Comparison of ENCODE assay signal across 17 mouse cellular contexts in the genomic region with DNA sequence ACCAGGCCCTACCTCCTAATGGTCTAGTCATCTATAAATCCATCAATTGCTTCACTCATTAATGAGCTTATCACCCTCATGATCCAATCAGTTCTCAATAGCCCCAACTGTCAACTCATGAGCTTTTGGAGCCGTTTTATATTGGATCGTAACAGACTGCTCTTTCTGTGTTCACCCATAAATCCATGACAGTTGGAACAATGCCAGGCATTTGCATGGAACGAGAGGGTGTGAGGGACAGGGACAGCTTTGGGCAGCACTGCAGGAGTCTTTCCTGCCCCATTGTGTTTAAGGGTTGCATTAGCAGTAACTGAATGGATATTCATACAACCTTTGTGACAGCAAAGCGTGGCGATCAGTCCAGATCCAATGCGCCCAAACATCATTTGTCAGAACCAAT. TPM values are rescaled to one million over a fixed set of nuclear protein-coding genes. Genes with fewer than 3 reads are reported as not detected.
DNase-seq lines count a peak whose midpoint lies in the region; ATAC-seq lines count a peak whose summit lies in the region.
"Had no signal": no experiment of that assay in that cellular context is flagged by ENCODE, and none has a peak within 500 bp of the region (broad histone marks: within the 10 kb centered on the region; RNA-seq: fewer than 3 reads in every experiment).

No protein-coding gene starts in this region.

- H3K27me3 ChIP-seq in hindbrain, embryonic 11.5 days (ENCODE audit: control insufficient read depth, insufficient read depth, low read length): no peaks in the 10 kb centered on the region
- no peaks in the 10 kb centered on the region for H3K27me3 ChIP-seq in hindbrain, embryonic 10.5 days (ENCODE audit: insufficient read depth, poor library complexity, severe bottlenecking)
- H3K27me3 ChIP-seq in heart, embryonic 10.5 days (ENCODE audit: insufficient read depth, poor library complexity, severe bottlenecking): no peaks in the 10 kb centered on the region
- H3K27me3 ChIP-seq: limb, embryonic 15.5 days had no signal

- H3K36me3 ChIP-seq in hindbrain, embryonic 11.5 days (ENCODE audit: control insufficient read depth, insufficient read depth, low read length): no peaks in the 10 kb centered on the region
- H3K36me3 ChIP-seq in hindbrain, embryonic 10.5 days: peaks cover 7% of the 10 kb centered on the region; the same call in 1 of the 2 replicates
- H3K36me3 ChIP-seq in heart, embryonic 10.5 days: peaks cover 4% of the 10 kb centered on the region; the same call in 1 of the 2 replicates
- H3K36me3 ChIP-seq: limb, embryonic 15.5 days had no signal

- DNase-seq in cerebellum, adult 9-10 months: peak; percentile 37
- no peak for DNase-seq in cerebellum, adult 8-10 months
- DNase-seq in hindbrain, embryonic 11.5 days (ENCODE audit: low spot score): no peak
- DNase-seq in hindbrain, embryonic 10.5 days (ENCODE audit: low spot score): no peak
- peak; percentile 62 for DNase-seq in retina, postnatal 1 day
- DNase-seq in retina, embryonic 14.5 days (ENCODE audit: low spot score): no peak
- DNase-seq in spleen, postnatal 14 days (ENCODE audit: low spot score in 2 of 2): no peak
- no peak for DNase-seq in heart, embryonic 10.5 days (ENCODE audit: low spot score)
- DNase-seq: lung, postnatal 36 days; right cerebral cortex, postnatal 4 days; thymus, postnatal 4 days had no signal

- peak; percentile 52; the same call in 1 of the 2 replicates for ATAC-seq in hindbrain, embryonic 11.5 days (ENCODE audit: low FRiP score)
- ATAC-seq: CD4-positive, CD25-positive, alpha-beta regulatory T cell, adult 4 months; inflammation-experienced regulatory T-cells, adult 6 months had no signal

- no peak overlapping the region for H3K9ac ChIP-seq in hindbrain, embryonic 11.5 days (ENCODE audit: low read depth, low read length)
- H3K9ac ChIP-seq: limb, embryonic 15.5 days had no signal

- H3K4me1 ChIP-seq in hindbrain, embryonic 11.5 days (replicated peaks; ENCODE audit: control insufficient read depth, insufficient read depth, low read length): peaks cover 6% of the 10 kb centered on the region; the same call in 1 of the 2 replicates
- peaks cover 53% of the 10 kb centered on the region for H3K4me1 ChIP-seq in hindbrain, embryonic 10.5 days (replicated peaks)
- peaks cover 23% of the 10 kb centered on the region for H3K4me1 ChIP-seq in heart, embryonic 10.5 days

- no peaks in the 10 kb centered on the region for H3K9me3 ChIP-seq in hindbrain, embryonic 11.5 days (ENCODE audit: control insufficient read depth, low read length)
- peaks cover 6% of the 10 kb centered on the region; the same call in 1 of the 2 replicates for H3K9me3 ChIP-seq in hindbrain, embryonic 10.5 days
- H3K9me3 ChIP-seq in heart, embryonic 10.5 days: no peaks in the 10 kb centered on the region
- H3K9me3 ChIP-seq: embryonic facial prominence, embryonic 10.5 days; limb, embryonic 15.5 days had no signal

- 44% methylated on average over 6 of the region's 6 CpGs for WGBS in hindbrain, embryonic 11.5 days
- 40% methylated on average over 6 of the region's 6 CpGs for WGBS in hindbrain, embryonic 10.5 days
- 86% methylated on average over 6 of the region's 6 CpGs for whole genome bisulfite sequencing in heart, embryonic 10.5 days

- H3K4me2 ChIP-seq in hindbrain, embryonic 11.5 days (replicated peaks; ENCODE audit: low read depth, low read length): no peak overlapping the region
- H3K4me2 ChIP-seq: limb, embryonic 15.5 days had no signal

- no peak overlapping the region for H3K4me3 ChIP-seq in hindbrain, embryonic 11.5 days (ENCODE audit: low read depth, low read length)
- no peak overlapping the region for H3K4me3 ChIP-seq in hindbrain, embryonic 10.5 days
- H3K4me3 ChIP-seq in heart, embryonic 10.5 days: no peak overlapping the region
- H3K4me3 ChIP-seq: embryonic facial prominence, embryonic 10.5 days; erythroblast, embryonic 14.5 days; limb, embryonic 15.5 days; midbrain, embryonic 10.5 days had no signal

- H3K27ac ChIP-seq in hindbrain, embryonic 11.5 days (ENCODE audit: low read depth, low read length): no peak overlapping the region
- no peak overlapping the region for H3K27ac ChIP-seq in hindbrain, embryonic 10.5 days
- H3K27ac ChIP-seq in heart, embryonic 10.5 days: no peak overlapping the region
- H3K27ac ChIP-seq: embryonic facial prominence, embryonic 10.5 days; limb, embryonic 15.5 days had no signal

RNA-seq across cellular contexts. Expression of a gene that starts 49.8 kb away (rescaled TPM):
- polyA plus RNA-seq in hindbrain, embryonic 11.5 days (2014; fragmentation: Nextera tagmentation; extraction: Ambion mirVana): 19.5 and 21.1 TPM in 2 replicates
- 11.2 and 12.7 TPM in 2 replicates for polyA plus RNA-seq in hindbrain, embryonic 10.5 days (2016; fragmentation: Nextera tagmentation; extraction: Ambion mirVana)
- 11.5 and 13.6 TPM in 2 replicates for polyA plus RNA-seq in heart, embryonic 10.5 days (2016; fragmentation: Nextera tagmentation; extraction: Ambion mirVana)

Comparison
In these comparisons a context has a peak if more than half of its experiments do, and no peak if none do; other contexts are left out.
1. DNase-seq: peak in cerebellum, adult 9-10 months (single experiment) and retina, postnatal 1 day (single experiment); none in cerebellum, adult 8-10 months (single experiment), hindbrain, embryonic 11.5 days (single experiment), hindbrain, embryonic 10.5 days (single experiment), retina, embryonic 14.5 days (single experiment), spleen, postnatal 14 days (0 of 2) and heart, embryonic 10.5 days (single experiment).